Mouse (Mus musculus): ENCODE results near the gene Eef2. TPM values are rescaled to one million over a fixed set of nuclear protein-coding genes. Genes with fewer than 3 reads are reported as not detected.
"Not testable (repeated sequence)": the region's sequence is repeated elsewhere in the genome, so short reads cannot be mapped to it uniquely, and the experiment has no call there.

The Eef2 gene
- polyA plus RNA-seq, 1 experiment from 2014 or later: 589 TPM

DNA sequence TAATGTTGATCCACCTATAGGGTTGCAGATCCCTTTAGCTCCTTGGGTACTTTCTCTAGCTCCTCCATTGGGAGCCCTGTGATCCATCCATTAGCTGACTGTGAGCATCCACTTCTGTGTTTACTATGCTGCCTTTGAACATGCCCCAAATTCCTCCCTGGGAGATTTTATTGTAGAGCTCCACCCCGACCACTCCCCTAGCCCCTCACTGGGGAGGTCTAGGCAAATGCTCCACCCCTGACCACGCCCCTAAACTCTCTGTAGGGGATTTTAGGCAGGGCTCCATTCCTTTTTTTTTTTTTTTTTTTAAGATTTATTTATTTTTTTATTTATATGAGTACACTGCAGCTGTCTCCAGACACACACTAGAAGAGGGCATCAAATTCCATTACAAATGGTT lies 47.3 kb downstream of the Eef2 start:
- not testable (repeated sequence) for H3K9ac ChIP-seq (ENCODE audit: low read length); H3K27ac ChIP-seq (ENCODE audit: low read length); H3K9me3 ChIP-seq (ENCODE audit: control insufficient read depth, low read length); ATAC-seq (ENCODE audit: low read depth); H3K36me3 ChIP-seq (ENCODE audit: control insufficient read depth, insufficient read depth, low read length); H3K27me3 ChIP-seq (ENCODE audit: control insufficient read depth, insufficient read depth, low read depth, low read length); H3K4me2 ChIP-seq (ENCODE audit: low read depth, low read length); H3K4me1 ChIP-seq (replicated peaks; ENCODE audit: control insufficient read depth, insufficient read depth, low read length); H3K4me3 ChIP-seq (ENCODE audit: low read length)
- 58% methylated on average over 2 of the region's 2 CpGs for WGBS

DNA sequence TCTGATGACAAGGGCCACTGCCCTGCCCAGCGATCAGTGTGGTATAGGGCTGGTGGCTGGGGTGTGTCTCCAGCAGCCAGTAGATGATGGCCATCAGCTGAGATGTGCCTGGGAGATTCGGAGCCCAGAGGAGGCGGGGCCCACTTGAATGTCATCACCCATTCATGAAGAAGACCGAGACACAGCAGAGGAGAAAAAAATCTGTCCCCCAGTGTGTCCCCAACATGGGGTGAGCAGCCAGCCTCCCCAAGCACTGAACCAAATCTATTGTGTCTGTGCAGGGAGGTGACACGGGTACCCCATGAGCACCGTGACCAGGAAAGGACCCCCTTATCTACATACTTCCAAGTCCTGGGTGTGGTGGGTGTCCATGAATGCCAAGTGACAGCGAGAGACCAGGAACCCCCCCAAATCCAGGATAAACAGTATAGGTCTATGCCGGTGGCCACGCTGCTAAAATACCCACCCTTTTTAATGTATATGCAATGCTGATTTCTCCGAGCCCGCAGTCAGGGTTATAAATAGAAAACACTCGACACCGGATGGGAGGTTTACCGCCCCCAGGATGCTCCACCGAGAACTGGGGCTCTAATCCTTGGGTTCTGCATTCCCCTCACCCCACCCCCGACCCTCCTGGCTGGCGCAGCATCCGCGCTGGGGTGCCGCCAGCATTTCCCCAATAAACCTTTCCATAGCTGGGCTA lies 53.5 kb downstream of the Eef2 start:
- Histone ChIP-seq H3K27ac (ENCODE audit: low read length) (no peak overlapping the region), H3K27me3 (ENCODE audit: control insufficient read depth, insufficient read depth, low read depth, low read length) (peaks cover 28% of the 10 kb centered on the region), H3K36me3 (ENCODE audit: control insufficient read depth, insufficient read depth, low read length) (no peaks in the 10 kb centered on the region), H3K4me2 (ENCODE audit: low read depth, low read length) (no peak overlapping the region), H3K4me1 (replicated peaks; ENCODE audit: control insufficient read depth, insufficient read depth, low read length) (peaks cover 6% of the 10 kb centered on the region), H3K9ac (ENCODE audit: low read length) (no peak overlapping the region), H3K9me3 (ENCODE audit: control insufficient read depth, low read length) (no peaks in the 10 kb centered on the region), H3K4me3 (ENCODE audit: low read length) (no peak overlapping the region)
- ATAC-seq (ENCODE audit: low read depth): no peak
- WGBS: 15% methylated on average over 20 of the region's 20 CpGs

DNA sequence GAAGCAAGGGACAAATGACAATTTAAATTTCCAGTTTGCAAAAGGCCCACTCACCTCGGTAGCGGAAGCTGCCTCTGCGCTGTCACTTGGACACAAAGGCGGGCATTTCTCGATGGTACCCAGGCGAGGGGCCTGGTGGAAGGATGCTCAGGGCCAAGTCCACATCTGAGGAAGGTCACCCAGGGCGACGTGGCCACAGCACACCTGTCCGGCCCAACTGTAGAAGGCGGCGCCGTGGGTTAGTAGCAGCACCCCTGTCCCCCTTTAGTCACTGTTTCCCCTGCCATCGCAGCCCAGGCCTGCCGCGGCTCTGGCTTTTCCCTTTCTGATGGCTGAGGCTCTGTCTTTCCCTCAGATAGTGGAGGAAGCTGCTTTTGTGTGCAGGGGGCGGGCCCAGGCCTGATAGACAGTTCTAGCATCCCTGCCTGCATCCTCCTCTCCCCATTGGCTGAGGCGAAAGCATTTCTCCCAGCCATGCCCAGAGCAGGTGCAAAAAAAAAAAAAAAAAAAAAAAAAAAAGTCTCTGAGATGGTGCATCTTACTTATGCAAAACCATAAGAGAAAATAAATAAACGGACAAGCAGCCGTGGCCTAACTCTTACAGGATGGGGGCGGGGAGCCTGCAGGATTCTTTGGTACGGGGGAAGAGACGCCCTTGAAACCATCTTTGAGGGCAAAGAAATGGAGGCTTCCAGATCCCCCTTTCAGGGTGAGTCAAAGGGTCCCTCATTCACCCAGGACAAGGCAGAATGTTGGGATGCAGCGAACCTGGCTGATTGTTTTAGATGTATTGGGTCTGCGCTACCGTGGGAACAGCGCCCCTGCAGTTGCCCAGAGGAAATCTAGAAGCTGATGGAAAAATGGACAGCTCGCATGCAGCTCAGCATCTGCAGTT lies 54.3 kb downstream of the Eef2 start, which contains the start of gene Atcay:
Gene Atcay, minus strand, starts transcription at position 396 of the 895 bp plus-strand sequence.
- Histone ChIP-seq H3K27me3 (ENCODE audit: control insufficient read depth, insufficient read depth, low read depth, low read length) (peaks cover 28% of the 10 kb centered on the region), H3K9me3 (ENCODE audit: control insufficient read depth, low read length) (no peaks in the 10 kb centered on the region), H3K4me2 (ENCODE audit: low read depth, low read length) (no peak within 1 kb of the TSS), H3K4me3 (ENCODE audit: low read length) (no peak within 1 kb of the TSS), H3K4me1 (replicated peaks; ENCODE audit: control insufficient read depth, insufficient read depth, low read length) (peaks cover 6% of the 10 kb centered on the region), H3K36me3 (ENCODE audit: control insufficient read depth, insufficient read depth, low read length) (no peaks in the 10 kb centered on the region), H3K9ac (ENCODE audit: low read length) (no peak within 1 kb of the TSS), H3K27ac (ENCODE audit: low read length) (no peak within 1 kb of the TSS)
- no peak for ATAC-seq (ENCODE audit: low read depth)
- 11% methylated on average over 27 of the region's 27 CpGs for WGBS

DNA sequence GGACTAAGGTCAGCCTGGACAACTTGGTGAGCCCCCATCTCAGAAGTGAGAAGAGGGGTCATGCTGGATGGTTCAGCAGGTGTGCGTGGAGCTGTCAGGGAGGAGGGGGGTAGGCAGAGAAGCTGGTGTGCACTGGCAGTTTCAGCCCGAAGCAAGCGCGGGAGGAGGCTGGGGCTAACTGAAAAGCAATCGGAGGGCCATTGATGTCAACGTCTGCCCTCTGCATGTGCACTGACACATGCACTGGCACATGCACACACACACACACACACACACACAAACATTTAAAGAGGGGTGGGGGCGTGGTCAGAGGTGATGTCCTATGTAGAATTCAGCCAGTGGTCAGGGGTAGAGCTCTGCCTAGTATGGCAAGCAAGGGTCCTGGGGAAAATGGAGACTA lies 55.0 kb downstream of the Eef2 start:
- H3K4me3 ChIP-seq (ENCODE audit: low read length): no peak overlapping the region
- no peak overlapping the region for H3K27ac ChIP-seq (ENCODE audit: low read length)
- no peak overlapping the region for H3K9ac ChIP-seq (ENCODE audit: low read length)
- 46% methylated on average over 7 of the region's 7 CpGs for WGBS
- H3K27me3 ChIP-seq (ENCODE audit: control insufficient read depth, insufficient read depth, low read depth, low read length): peaks cover 28% of the 10 kb centered on the region
- no peak overlapping the region for H3K4me2 ChIP-seq (ENCODE audit: low read depth, low read length)
- H3K4me1 ChIP-seq (replicated peaks; ENCODE audit: control insufficient read depth, insufficient read depth, low read length): peaks cover 6% of the 10 kb centered on the region
- no peaks in the 10 kb centered on the region for H3K9me3 ChIP-seq (ENCODE audit: control insufficient read depth, low read length)
- no peak for ATAC-seq (ENCODE audit: low read depth)
- H3K36me3 ChIP-seq (ENCODE audit: control insufficient read depth, insufficient read depth, low read length): no peaks in the 10 kb centered on the region

Other genes starting within 250 kb of the Eef2 start
- gene Gadd45b, start 246.6 kb upstream of the Eef2 start, polyA plus RNA-seq (2015; fragmentation: Nextera tagmentation; extraction: Ambion mirVana): 57.3 and 63.6 TPM in 2 replicates
- 5.1 and 5.7 TPM in 2 replicates for gene Gng7, start 161.7 kb upstream of the Eef2 start, polyA plus RNA-seq (2015; fragmentation: Nextera tagmentation; extraction: Ambion mirVana)
- gene Diras1, start 151.0 kb upstream of the Eef2 start, polyA plus RNA-seq (2015; fragmentation: Nextera tagmentation; extraction: Ambion mirVana): 0.11 and 0.72 TPM in 2 replicates
- gene Slc39a3, start 139.2 kb upstream of the Eef2 start, polyA plus RNA-seq (2015; fragmentation: Nextera tagmentation; extraction: Ambion mirVana): 19.4 and 20.8 TPM in 2 replicates
- 183 and 187 TPM in 2 replicates for gene Sgta, start 116.5 kb upstream of the Eef2 start, polyA plus RNA-seq (2015; fragmentation: Nextera tagmentation; extraction: Ambion mirVana)
- 44.2 and 45.0 TPM in 2 replicates for gene Thop1, start 106.6 kb upstream of the Eef2 start, polyA plus RNA-seq (2015; fragmentation: Nextera tagmentation; extraction: Ambion mirVana)
- gene Creb3l3, start 77.8 kb upstream of the Eef2 start, polyA plus RNA-seq (2015; fragmentation: Nextera tagmentation; extraction: Ambion mirVana): 0.34 and 1.0 TPM in 2 replicates
- gene Map2k2, start 70.7 kb upstream of the Eef2 start, polyA plus RNA-seq (2015; fragmentation: Nextera tagmentation; extraction: Ambion mirVana): 144 and 151 TPM in 2 replicates
- 31.5 and 31.6 TPM in 2 replicates for gene Zbtb7a, start 41.4 kb upstream of the Eef2 start, polyA plus RNA-seq (2015; fragmentation: Nextera tagmentation; extraction: Ambion mirVana)
- gene Pias4, start 8.7 kb upstream of the Eef2 start, polyA plus RNA-seq (2015; fragmentation: Nextera tagmentation; extraction: Ambion mirVana): 35.5 and 41.8 TPM in 2 replicates
- gene Dapk3, start 6.4 kb downstream of the Eef2 start, polyA plus RNA-seq (2015; fragmentation: Nextera tagmentation; extraction: Ambion mirVana): 37.5 and 40.5 TPM in 2 replicates
- not detected in 2 replicates for gene 4930442H23Rik, start 7.2 kb downstream of the Eef2 start, polyA plus RNA-seq (2015; fragmentation: Nextera tagmentation; extraction: Ambion mirVana)
- gene Nmrk2, start 25.4 kb downstream of the Eef2 start, polyA plus RNA-seq (2015; fragmentation: Nextera tagmentation; extraction: Ambion mirVana): 0.11 and 0.31 TPM in 2 replicates
- gene Atcay, start 54.2 kb downstream of the Eef2 start, polyA plus RNA-seq (2015; fragmentation: Nextera tagmentation; extraction: Ambion mirVana): 0.36 and 0.39 TPM in 2 replicates
- 5.0 and 6.0 TPM in 2 replicates for gene Zfr2, start 56.5 kb downstream of the Eef2 start, polyA plus RNA-seq (2015; fragmentation: Nextera tagmentation; extraction: Ambion mirVana)
- 2.9 and 3.5 TPM in 2 replicates for gene Matk, start 76.3 kb downstream of the Eef2 start, polyA plus RNA-seq (2015; fragmentation: Nextera tagmentation; extraction: Ambion mirVana)
- 202 and 210 TPM in 2 replicates for gene Mrpl54, start 90.3 kb downstream of the Eef2 start, polyA plus RNA-seq (2015; fragmentation: Nextera tagmentation; extraction: Ambion mirVana)
- gene Apba3, start 90.3 kb downstream of the Eef2 start, polyA plus RNA-seq (2015; fragmentation: Nextera tagmentation; extraction: Ambion mirVana): 61.2 and 69.2 TPM in 2 replicates
- gene Tjp3, start 115.0 kb downstream of the Eef2 start, polyA plus RNA-seq (2015; fragmentation: Nextera tagmentation; extraction: Ambion mirVana): 29.3 and 32.9 TPM in 2 replicates
- gene Pip5k1c, start 116.3 kb downstream of the Eef2 start, polyA plus RNA-seq (2015; fragmentation: Nextera tagmentation; extraction: Ambion mirVana): 41.0 and 43.1 TPM in 2 replicates
- gene Cactin, start 144.5 kb downstream of the Eef2 start, polyA plus RNA-seq (2015; fragmentation: Nextera tagmentation; extraction: Ambion mirVana): 36.6 and 37.9 TPM in 2 replicates
- 18.6 and 19.6 TPM in 2 replicates for gene Tbxa2r, start 152.1 kb downstream of the Eef2 start, polyA plus RNA-seq (2015; fragmentation: Nextera tagmentation; extraction: Ambion mirVana)
- 0.05 and 0.10 TPM in 2 replicates for gene Gipc3, start 166.6 kb downstream of the Eef2 start, polyA plus RNA-seq (2015; fragmentation: Nextera tagmentation; extraction: Ambion mirVana)
- gene Hmg20b, start 173.8 kb downstream of the Eef2 start, polyA plus RNA-seq (2015; fragmentation: Nextera tagmentation; extraction: Ambion mirVana): 90.6 and 93.2 TPM in 2 replicates
- 13.7 and 13.9 TPM in 2 replicates for gene Mfsd12, start 180.9 kb downstream of the Eef2 start, polyA plus RNA-seq (2015; fragmentation: Nextera tagmentation; extraction: Ambion mirVana)
- 2.0 and 2.2 TPM in 2 replicates for gene 4930404N11Rik, start 189.2 kb downstream of the Eef2 start, polyA plus RNA-seq (2015; fragmentation: Nextera tagmentation; extraction: Ambion mirVana)
- 95.4 and 105 TPM in 2 replicates for gene Fzr1, start 201.9 kb downstream of the Eef2 start, polyA plus RNA-seq (2015; fragmentation: Nextera tagmentation; extraction: Ambion mirVana)
- 71.4 and 73.1 TPM in 2 replicates for gene Dohh, start 207.8 kb downstream of the Eef2 start, polyA plus RNA-seq (2015; fragmentation: Nextera tagmentation; extraction: Ambion mirVana)
- 3.0 and 3.1 TPM in 2 replicates for gene Gm48551, start 207.8 kb downstream of the Eef2 start, polyA plus RNA-seq (2015; fragmentation: Nextera tagmentation; extraction: Ambion mirVana)
- 1.2 and 1.7 TPM in 2 replicates for gene Gm48552, start 212.4 kb downstream of the Eef2 start, polyA plus RNA-seq (2015; fragmentation: Nextera tagmentation; extraction: Ambion mirVana)
- gene Smim24, start 216.4 kb downstream of the Eef2 start, polyA plus RNA-seq (2015; fragmentation: Nextera tagmentation; extraction: Ambion mirVana): 7.9 and 9.0 TPM in 2 replicates